Mouse (Mus musculus) ES-Bruce4 (cell line): Measurements from ENCODE around the gene Serpina3m.

Experiments used
- CTCF ChIP-seq: IDR thresholded peaks from one replicate; pipeline ENCODE4 v1.8.1; 2011; ENCODE audit warnings: low read depth, low read length
- EP300 ChIP-seq: IDR thresholded peaks from 2 replicates; pipeline ENCODE4 v1.6.1; 2011; ENCODE audit warnings: low read depth, low read length; ENCODE audit not compliant: insufficient read depth

DNA sequence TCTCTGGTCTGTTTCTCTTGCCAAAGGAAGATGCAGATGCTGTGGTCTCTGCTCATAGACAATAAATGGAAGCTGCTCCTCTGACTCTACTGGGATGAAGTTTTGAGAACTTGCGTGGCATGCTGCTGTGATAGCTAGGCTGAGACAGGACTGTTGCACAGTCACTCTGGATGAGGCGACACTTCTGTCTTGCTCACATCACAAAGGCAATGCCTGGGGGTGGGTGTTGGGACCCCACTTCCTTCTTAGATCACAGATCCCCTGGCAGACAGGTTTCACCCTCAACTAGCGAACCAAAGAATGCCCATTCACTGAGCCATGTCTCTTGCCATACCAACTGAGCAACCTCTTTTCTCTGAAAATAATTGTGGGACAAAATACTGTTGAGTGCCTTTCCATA, 419 bp downstream of the Serpina3m start:
- no peak for TF ChIP-seq CTCF
- TF ChIP-seq EP300, result no peak
